Mouse (Mus musculus): Measurements from ENCODE around the gene D6Ertd527e.

Gene D6Ertd527e

DNA sequence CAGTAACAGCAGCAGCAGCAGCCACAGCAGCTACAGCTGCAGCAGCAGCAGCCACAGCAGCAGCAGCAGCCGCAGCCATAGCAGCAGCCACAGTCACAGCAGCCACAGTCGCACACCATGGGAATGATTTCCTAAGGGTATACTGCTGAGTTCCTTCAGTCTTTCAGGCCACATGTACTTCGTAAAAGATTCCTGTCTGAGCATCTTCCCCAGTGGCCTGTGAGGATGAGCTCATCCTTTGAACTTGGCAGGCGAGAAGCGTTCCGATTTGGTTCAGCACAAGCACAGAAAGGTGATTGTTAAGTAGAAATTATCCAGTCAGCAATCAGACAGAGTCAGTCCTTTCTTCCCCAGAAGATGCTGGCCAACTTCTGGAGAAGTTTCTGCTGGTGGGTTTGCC, 7.6 kb downstream of the D6Ertd527e start:
- no peak for DNase-seq

DNA sequence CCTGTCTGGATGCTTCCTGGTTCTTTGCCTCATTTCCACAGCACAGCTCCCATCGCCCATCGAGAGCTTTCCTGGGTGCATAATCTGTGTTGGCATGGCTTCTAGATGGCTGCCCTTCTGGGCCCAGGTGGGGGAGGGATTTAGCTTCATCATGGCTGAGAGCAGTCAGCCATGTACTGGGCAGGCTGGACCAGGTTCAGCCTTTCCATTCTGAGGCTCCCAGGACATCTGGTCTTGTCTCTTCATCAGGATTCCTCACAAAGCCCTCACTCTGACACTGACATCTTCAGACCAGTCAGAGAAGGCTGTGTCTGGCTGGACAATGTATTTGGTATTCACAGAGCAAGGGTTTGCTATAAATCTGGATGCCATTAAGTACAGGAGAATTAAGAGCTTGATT, 11.4 kb downstream of the D6Ertd527e start:
- no peak for DNase-seq

DNA sequence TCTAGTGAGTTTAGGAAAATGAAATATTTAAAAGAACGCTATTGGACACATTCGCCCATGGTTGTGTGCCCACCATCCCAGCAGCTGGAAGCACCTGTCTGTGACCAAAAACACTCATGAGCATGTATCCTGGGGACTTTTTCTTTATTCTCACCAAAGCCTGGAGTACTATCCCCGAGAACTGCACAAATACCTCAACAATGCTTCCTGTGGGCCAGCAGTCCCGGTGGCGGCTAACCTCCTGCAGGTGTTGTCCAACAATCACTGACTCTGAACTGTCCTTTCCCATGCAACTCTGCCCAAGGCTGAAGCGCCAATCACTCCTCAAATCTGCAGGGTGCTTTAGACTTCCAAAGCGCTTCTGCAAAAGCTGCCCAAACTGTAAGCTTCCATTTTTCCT, 12.1 kb downstream of the D6Ertd527e start:
- no peak for DNase-seq

DNA sequence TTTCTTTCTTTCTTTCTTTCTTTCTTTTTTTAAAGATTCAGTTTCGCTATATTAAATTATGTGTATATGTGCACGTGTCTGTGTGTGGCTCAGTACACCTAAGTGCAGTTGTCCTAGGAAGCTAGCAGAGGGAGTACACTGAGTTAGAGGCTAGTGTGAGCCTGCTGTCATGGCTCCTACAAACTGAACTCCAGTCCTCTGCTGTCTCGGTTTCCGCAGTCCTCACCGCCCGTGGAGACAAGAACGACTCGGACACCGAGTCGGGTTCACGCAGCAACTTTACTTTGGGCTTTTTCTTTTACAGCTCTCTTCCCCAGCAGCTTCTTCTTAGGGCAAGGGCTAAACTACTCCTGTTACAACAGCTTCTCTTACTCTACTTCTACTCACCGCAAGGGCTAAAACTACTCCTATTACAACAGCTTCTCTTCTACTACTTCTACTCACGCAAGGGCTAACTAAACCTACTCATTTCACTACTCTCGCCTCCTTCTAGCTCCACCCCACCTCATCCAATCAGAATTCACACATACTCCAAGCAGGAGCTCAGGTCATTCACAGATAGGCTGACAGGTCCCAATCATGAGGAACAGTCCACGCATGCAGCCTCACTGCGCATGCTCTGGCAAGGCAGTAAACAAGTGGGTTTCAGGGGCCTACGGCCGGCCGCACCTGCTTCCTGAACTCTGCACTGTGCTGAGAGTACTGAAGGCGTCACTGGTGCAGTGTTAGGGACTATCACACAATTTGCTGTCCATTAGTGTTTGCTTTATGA, 14.7 kb downstream of the D6Ertd527e start:
- DNase-seq, result no peak

DNA sequence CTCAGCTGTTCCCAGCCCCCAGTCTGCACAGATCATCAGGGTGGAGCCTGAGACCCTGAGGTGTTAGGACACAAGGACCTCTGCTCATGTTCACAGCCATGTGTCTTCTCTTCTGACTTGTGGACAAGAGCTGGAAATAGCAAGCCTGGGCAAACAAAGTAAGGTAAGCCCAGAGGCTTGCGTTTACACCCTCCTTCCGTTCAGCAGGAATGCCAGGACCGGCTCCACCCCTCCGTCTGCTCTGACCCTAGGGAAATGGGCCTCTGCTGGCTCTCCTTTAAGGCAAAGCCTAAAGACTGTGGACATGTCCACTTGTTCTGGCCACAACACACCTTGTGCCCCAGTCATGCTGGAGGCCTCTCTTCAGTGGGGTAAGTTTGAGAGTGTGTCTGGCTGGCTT, 15.4 kb downstream of the D6Ertd527e start:
- DNase-seq, result no peak

DNA sequence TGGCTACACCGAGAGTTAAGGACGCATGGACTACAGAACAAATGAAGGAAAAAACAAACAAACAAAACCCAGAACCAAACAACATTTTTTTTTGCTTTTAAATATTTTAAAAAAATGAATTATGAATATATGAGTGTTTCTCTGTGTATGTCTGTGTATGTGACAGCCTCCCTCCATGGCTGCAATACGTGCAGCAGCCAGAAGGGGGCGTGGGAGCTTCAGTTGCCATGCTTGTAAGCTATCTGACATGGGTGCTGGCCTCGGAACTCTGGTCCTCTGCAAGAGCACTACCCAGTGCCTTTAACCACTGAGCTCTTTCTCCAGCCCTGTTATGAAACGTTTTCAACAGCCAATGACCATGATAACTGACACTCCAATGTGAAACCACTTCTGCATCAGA, 16.1 kb downstream of the D6Ertd527e start:
- no peak for DNase-seq

DNA sequence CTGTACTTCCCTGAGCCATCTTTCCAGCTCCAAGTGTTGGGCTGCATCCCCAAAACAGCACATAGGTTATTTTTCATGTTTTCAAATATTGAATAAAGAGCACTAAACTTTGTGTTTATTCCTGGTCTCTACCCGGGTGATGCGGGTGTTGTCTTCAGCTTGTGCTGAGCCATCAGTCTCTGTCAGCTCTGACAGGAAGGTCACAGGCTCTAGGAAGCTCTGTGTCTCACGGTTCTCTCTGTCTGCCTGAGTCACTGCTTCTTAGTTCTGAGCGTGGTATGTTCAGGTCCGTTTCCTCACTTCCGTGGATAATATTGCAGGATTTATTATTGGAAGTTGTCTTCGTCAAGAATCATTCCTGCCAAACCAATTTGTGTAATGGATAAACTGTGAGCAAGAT, 17.4 kb downstream of the D6Ertd527e start:
- no peak for DNase-seq

DNA sequence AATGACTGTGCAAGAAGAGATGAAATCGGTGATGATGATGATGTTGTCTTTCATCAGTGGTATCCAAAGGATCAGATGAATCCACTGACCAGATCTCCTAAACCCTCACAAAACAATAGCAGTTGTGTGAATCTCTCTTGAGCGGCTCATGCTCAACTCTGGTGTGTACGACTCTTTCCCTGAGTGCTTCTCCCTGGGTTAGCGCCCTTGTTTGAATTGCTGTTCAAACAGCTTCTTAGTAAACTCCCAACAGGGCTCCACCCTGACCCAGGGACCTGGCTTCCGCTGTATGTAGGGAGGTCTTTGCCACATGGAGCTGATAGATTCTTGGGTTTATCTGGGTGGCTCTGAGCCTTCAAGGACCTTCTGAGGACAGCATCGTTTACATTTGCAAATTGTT, 18.9 kb downstream of the D6Ertd527e start:
- no peak for DNase-seq

DNA sequence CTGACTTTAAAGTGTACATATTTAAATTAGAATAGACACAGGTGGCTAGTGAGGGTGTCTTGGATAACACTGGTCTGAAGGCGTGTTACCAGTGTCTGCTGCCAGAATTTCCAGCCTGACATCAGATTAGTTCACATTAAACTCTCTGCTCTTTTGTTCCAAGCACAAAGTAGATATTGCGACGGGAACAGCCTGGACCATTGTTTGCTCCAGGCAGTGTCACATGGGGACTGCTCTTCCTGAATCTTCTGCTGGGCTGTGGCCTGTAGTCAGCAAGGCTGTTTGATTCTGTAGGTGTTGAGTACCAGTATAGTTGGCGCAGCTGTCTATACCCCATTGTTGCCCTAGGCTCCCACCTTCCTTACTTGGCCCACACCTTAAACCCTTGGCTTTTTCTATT, 19.4 kb downstream of the D6Ertd527e start:
- no peak for DNase-seq

DNA sequence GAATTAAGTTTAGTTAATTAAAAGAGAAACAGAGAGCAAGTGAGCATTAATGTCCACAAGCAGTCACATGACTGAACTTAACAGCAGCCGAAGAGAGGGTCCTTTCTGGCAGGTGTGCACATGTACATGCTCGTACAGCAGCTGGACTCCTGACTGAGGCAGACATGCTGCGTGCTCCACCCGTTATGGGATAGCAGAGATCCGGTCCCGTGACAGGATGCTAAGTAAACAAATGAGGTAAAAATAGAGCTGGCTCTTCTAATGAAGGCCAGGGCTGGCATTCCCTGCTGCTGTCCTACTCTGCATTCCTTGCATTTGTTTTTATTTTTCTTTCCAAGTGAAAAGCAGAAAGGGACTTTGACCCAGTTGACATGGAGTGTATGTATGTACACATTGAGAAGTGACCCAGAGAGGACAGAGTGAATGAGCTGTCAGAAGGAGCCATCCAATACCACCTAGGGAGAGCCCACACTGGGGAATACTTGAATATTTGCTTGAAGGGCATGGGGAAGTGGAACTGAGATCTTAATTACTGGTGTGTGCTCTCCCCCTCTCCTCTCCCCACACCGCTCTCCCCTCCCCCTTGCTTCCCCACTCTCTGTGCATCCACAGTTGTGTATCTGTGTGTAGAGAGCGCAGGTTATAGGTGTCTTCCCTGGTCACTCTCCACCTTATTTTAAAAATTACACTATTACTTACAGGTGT, 22.7 kb downstream of the D6Ertd527e start:
- DNase-seq, result no peak

DNA sequence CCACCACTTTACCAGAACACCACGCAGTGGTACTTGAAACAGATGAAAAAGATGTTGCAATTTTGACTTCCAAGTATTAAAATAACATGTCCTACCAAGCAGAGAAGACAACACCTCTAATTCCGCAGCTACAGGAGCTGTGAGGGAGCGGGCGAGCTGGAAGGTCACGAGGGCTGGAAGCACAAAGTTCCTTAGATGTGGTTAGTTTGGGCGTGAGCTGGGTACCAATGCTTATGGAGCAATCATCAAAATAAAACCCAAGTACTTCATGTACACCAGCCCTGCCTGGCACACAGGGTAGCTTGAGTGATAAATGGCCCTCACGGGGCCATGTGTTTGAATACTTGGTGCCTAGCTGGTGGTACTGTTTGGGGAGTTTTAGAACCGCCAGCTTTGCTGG, 25.3 kb downstream of the D6Ertd527e start:
- DNase-seq, result no peak

DNA sequence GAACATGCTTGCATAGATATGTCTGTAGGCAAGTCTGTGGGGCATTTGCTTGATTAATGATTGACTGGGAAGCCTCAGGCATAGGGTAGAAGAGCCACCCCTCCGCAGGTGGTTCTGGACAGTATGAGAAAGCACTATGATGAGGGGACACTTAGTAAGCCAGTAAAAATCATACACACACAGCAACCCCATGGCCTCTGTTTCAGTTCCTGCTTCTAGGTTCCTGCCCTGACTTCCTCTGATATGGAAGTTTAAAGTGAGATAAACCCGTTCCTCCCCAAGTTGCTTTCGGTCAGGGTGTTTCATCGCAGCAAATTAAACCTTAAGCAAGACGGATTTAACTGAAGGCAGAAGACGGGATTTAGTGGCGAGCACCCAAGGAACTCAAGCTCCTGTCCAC, 26.1 kb downstream of the D6Ertd527e start:
- no peak for DNase-seq

DNA sequence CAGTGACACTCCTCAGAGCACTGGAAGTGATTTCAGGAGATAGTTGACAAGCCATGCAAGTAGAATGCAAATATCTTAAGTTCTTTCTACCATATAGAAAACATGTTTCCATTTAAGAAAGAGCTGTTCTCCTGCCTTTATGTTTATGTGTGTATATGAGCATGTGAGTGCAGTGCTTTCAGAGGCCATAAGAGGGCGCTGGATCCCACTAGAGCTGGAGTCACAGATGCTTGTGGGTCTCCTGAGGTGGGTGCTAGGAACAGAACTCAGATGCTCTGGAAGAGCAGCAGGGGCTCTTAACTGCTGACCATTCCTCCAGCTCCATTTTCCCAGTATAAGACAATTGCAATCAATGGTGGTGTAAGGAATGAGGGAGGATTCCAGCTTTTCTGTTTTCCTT, 26.5 kb downstream of the D6Ertd527e start:
- DNase-seq, result no peak

DNA sequence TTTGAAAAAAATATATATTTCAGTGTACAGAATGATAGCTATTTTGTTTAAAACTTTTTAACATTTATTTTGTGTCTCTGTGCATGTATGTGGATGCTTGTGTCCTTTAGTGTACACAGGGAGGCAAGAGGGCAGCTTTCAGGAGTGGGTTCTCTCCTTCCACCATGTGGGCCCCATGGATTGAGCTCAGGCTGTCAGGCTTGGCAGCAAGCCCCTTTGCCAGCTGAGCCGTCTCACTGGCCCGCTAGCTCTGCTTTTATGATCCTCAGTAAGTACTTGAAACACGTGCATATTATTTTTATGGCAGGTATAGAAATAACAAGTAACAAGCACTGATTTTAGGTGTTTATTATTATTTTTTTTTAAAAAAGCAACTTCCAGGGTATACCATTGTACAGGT, 29.0 kb downstream of the D6Ertd527e start:
- DNase-seq, result no peak

DNA sequence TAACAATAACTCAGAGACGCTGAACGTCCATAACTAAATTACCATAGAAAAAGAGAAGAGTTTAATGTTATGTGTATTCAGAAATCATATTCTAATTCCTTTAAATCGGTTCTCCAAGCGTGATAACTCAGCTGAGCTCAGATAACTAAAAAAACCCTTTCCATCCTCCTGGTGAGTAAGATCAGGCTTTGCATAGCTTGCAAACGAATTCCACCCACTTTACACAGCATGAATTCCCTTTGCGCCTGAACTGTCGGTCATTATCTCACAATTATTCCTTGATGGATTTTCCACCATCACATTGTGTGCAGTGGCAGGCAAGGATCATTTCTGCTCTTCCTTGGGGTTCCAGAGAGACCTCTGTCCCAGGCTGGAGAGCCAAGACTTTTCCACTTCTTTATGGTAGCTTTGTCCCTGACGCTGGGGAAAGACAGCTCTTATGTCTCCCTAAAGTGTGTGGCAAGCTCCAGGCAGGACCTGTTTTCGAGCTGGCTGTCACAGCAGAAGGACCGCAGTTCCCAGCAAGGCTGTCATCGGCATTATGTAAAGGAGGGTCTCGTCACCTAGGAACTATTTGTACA, 29.5 kb downstream of the D6Ertd527e start:
- peak; percentile 25 for DNase-seq

DNA sequence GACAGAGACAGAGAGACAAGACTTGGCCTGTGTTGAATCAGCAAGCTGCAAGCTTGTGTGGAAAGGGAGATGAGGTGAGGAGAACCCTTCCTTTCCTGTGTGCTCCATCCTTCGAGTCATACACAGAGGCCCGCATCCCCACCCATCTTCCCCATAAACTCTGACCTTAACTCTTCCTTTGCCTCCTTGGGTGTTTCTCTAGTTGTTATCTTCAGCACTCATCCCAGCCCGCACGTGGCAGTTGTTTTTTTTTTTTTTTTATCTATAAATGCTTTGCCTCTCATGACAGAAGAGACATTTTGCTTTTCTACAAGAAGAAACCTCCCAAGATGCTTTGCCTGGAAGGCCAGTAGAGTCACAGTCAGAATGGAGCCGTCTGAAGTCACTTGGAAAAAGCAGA, 33.9 kb downstream of the D6Ertd527e start:
- no peak for DNase-seq

DNA sequence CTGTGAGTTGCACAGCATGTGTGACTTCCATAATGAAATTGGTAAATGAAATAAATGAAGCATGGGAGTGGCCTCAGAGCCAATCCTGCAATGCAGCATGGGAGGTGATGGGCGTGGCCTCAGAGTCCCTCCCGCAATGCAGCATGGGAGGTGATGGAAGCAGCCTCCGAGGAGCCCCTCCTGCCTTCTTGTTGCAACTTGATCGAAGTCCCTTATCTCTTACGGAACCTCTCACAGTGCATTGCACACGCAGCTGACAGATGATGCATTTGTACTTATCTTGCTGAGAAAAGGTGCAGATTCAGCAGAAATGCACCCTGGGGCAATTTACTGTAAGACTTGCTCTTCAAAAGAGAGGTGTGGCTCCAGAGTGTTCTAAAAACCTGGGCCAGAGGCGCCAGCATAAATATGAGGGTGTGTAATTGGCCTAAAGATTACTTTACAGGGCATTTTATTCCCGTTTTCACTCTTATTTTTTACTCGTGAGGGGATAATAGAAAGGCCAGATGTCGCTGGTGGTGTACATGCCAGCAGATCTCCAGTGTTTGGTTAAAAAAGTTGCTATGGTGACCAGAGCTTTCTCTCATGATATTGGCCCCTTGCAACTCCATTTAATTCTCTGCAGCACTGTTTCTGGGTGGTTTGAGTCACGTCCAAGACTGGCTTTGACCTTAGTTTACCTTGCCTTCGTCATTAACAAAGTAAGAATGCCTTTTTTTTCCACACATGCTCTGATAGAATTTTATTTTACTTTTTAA, 35.4 kb downstream of the D6Ertd527e start:
- DNase-seq, result no peak

DNA sequence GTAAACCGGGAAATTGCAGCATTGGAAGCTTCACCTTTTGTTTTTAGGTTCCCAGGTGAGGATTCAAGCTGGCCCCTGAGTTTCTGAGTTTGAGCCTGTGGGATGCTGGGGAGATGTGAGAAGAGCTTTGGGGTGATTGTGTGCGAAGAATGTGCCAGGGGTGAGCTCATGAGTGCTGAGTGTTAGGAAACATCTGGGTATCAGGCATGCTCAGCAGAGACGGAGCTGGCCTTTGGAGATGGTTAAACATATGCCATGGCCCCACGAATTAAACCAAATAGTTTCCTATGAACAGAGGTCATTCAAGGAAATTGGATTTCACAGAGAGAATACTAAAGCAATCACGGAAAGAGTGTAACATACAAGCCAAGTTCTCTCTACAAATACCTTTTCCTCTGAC, 37.7 kb downstream of the D6Ertd527e start:
- no peak for DNase-seq

DNA sequence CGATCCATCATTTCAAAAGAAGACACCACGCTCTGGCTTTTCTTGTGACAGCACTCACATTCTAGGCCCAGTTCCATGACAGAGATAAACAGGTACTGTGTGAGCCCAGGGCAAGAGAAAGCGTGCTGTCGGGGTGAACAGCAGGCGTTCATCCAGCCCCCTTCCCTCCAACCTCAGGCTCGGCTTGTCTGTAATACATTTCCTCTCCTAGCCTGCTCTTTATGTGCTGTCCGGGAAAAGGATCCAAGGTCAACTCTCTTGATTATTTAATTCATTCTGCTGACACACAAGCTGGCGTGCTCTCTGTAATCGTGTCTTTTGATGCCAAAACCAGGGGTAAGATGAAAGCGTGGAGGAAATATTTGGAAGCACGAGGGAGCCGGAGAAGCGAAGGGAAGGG, 39.0 kb downstream of the D6Ertd527e start:
- no peak for DNase-seq

DNA sequence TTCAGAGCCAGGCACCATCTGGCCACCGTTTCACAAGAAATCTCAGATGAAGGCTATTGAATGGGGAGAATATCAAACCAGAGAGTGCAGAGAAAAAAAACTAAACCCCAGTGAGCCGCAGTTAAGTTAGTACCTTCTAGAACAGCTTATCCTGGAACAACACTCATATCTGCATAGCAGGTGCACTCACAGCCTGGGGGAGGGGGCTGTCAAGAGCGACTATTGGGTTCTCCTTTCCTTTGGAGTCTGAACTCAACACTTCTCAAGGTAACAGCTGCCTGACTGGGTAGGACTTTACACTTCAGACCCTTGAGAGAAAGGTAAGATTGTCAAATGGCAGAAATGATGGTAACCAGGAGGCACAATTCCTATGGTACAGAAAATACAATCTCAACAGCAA, 43.4 kb downstream of the D6Ertd527e start:
- DNase-seq, result no peak

DNA sequence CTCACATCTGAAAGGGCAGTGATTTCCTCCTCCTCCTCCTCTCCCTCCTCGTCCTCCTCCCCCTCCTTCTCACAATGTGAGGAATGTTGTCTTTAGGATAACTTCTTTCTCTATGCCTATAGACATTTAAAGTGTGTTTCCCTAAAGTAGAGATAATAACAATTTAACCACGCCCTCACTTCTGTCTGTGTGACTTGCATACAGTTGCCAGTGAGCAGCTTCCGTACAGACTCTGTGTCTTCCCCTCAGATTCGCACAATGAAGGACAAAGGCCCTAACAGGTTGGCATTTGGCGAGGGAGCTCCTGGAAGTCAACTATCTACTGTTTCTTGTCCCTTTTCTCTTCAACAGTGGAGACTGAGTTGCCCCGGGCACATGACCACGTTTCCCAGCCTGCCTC, 45.9 kb downstream of the D6Ertd527e start:
- no peak for DNase-seq

DNA sequence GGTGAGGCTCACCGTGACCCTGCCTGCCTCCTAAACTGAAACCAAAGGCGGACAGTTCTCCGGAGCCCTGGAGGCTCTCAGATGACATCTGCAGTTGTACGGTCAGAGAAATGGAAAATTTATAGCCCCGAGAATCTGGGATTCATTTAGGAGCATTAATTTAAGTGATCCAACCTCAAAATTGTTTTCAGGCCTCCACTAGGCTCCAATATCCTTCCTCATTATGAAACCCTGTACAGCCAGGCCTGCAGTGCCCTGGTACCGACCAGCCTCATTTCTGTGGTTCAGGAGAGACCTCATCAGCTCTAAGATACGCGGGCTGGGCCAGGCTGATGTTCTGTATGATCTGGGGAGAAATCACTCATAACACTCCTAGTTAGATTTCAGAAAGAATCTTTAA, 46.9 kb downstream of the D6Ertd527e start:
- DNase-seq, result no peak

DNA sequence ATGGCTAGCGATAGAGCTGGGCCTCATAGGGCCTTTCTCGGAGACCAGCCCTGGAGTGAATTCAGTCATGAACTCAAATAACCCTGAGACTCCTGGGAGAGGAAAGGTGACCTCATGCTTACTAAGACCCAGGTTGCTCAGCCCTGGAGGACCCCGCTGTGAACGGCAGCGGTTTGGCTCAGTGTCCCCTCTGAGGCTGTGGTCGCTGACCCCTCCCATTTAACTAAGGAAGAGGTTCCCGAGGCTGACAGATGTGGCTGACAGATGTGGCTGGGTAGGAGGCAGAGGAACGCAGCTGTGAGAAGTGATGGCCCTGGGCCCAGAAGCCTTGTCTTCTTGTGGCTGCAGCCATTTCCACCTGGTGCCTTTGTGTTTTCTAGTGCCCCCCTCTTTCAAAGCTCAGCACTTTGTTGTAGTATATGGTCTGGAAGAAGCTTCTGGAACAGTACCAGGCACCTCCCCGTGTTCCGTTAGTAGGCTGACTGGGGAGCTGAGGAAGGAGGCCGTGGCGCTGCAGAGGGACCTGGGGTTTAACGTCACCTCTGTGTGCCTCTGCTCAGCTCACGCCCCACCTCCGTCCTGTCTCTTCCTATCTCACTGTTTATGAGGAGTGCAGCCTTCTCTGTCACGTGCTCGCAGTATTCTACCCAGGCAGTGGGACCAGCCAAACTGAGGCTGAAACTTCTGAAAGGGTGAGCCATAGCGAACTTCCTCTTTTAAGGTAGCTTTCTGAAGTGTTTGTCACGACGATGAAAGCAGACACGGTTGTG, 48.1 kb downstream of the D6Ertd527e start:
- DNase-seq, result no peak
